Mouse (Mus musculus) hindbrain, embryonic 13.5 days (tissue): ENCODE measurements at regions not wholly inside any gene's neighbourhood (a gene's known extent, or its start where the extent isn't known, plus 50 kb on each side); places are given as distances from the start of the nearest gene placed in this dataset.
A peak's percentile ranks its signal among the peaks of the same experiment; 100 is the strongest.

Experiments
- ATAC-seq: fragments of 200-750 bp; cut with Nextera tagmentation; 2 replicates; pipeline ENCODE4 v1.8.0; 2017; ENCODE audit warnings: moderate TSS enrichment; ENCODE audit not compliant: low FRiP score
- H3K27ac ChIP-seq: fragments of 300-500 bp; sonication (generic); 2 replicates; pipeline ENCODE4 v1.5.1; 2015; ENCODE audit warnings: inconsistent platforms, mild to moderate bottlenecking, moderate library complexity
- H3K27me3 ChIP-seq: fragments of 300-500 bp; sonication (generic); 2 replicates; pipeline ENCODE4 v1.6.1; 2015; ENCODE audit warnings: mild to moderate bottlenecking, inconsistent platforms
- H3K36me3 ChIP-seq: fragments of 300-500 bp; sonication (generic); 2 replicates; pipeline ENCODE4 v1.6.1; 2015; ENCODE audit warnings: mild to moderate bottlenecking, inconsistent platforms
- H3K4me1 ChIP-seq: fragments of 300-500 bp; sonication (generic); replicated peaks from 2 replicates; pipeline ENCODE4 v1.6.1; 2015; ENCODE audit warnings: inconsistent platforms
- H3K4me2 ChIP-seq: fragments of 300-500 bp; sonication (generic); 2 replicates; pipeline ENCODE4 v1.6.1; 2015; ENCODE audit warnings: inconsistent platforms, mild to moderate bottlenecking, moderate library complexity
- H3K4me3 ChIP-seq: fragments of 300-500 bp; sonication (generic); 2 replicates; pipeline ENCODE4 v1.5.1; 2015; ENCODE audit warnings: mild to moderate bottlenecking, inconsistent platforms
- H3K9ac ChIP-seq: fragments of 300-500 bp; sonication (generic); 2 replicates; pipeline ENCODE4 v1.6.1; 2015; ENCODE audit warnings: mild to moderate bottlenecking, inconsistent platforms
- H3K9me3 ChIP-seq: fragments of 300-500 bp; sonication (generic); 2 replicates; pipeline ENCODE4 v1.6.1; 2016; ENCODE audit warnings: inconsistent platforms
- WGBS: fragments of 180-500 bp; shearing (Covaris S2); methylation state at CpG from one replicate; pipeline ENCODE4 v1.1.7; 2015; 5-methylcytosine and 5-hydroxymethylcytosine counted together

GRCm38 (mm10) chr11:85966207-85966606, 80.0 kb downstream of the Tbx4 start:
- no peak overlapping the region for H3K27ac ChIP-seq
- no peak overlapping the region for H3K4me2 ChIP-seq
- no peak for ATAC-seq
- 78% methylated on average over 5 of the region's 5 CpGs for WGBS
- no peaks in the 10 kb centered on the region for H3K36me3 ChIP-seq
- no peak overlapping the region for H3K9ac ChIP-seq
- no peak overlapping the region for H3K4me3 ChIP-seq
- H3K27me3 ChIP-seq, result no peaks in the 10 kb centered on the region
- H3K9me3 ChIP-seq, result no peaks in the 10 kb centered on the region
- H3K4me1 ChIP-seq, result no peaks in the 10 kb centered on the region

DNA sequence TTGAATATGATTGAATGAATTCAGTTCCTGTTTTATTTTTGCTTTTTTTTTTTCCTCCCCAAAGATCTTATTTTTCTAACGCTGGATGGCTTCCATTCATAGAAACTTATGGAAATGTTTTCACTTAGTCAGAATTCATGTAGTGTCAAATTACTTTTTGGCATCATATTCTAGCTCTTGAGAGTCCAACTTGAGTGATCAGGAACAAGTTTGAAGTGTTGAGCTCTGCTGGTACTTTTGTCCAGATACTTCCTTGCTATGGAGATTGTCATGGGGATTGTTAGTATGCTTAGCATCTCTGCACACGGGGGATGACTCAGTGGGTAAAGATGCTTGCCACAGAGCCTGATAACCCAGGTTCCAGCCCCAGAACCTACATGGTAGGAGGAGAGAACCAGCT, 84.1 kb downstream of the Tbx4 start:
- Histone ChIP-seq H3K9ac (no peak overlapping the region), H3K36me3 (no peaks in the 10 kb centered on the region), H3K27ac (no peak overlapping the region), H3K4me2 (no peak overlapping the region), H3K4me1 (no peaks in the 10 kb centered on the region), H3K4me3 (no peak overlapping the region), H3K27me3 (peaks cover 9% of the 10 kb centered on the region; the same call in 1 of the 2 replicates), H3K9me3 (no peaks in the 10 kb centered on the region)
- whole genome bisulfite sequencing, result 85% methylated on average over 2 of the region's 2 CpGs
- no peak for ATAC-seq

DNA sequence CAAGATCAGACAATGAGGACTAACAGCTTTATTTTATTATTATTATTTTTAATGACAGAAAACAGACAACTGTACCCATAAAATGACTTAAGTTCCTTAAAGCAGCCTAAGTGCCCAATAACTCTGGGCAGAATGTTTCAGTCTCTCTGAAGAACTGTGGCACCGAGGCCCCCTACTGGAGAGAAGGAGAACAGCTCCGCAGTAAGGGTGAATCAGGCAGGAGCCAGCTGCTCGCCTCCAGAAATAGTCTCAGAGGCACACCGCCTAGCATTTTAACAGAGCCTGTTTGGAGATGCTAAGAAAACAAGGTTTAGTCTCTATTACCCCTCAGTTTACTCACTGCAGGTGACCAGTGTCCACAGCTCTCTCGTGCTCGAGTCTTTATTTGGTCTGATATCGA, 86.2 kb downstream of the Tbx4 start:
- Histone ChIP-seq H3K4me1 (no peaks in the 10 kb centered on the region), H3K9ac (no peak overlapping the region), H3K27ac (no peak overlapping the region), H3K4me2 (no peak overlapping the region), H3K36me3 (no peaks in the 10 kb centered on the region), H3K9me3 (no peaks in the 10 kb centered on the region), H3K4me3 (no peak overlapping the region), H3K27me3 (peaks cover 9% of the 10 kb centered on the region; the same call in 1 of the 2 replicates)
- ATAC-seq, result no peak
- WGBS, result 25% methylated on average over 7 of the region's 7 CpGs

DNA sequence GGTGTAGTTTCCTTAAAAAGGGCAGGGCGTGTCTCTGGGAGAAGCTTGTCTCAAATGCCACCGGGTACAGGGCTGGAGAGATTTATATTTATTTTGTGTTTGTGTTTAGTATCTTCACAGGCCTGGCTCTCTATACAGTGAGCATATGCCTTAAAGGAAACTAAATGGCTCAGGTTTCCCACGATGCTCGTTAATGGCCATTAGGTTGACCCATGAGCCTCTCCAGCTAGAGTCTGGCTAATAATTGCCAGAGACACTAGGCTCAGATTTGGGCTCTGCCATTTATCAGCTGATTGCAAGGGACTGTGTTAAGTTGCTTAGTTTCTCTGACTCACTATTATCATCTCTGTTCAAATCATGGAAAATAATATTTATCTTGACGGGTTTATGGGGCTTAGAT, 87.5 kb downstream of the Tbx4 start:
- Histone ChIP-seq H3K27ac (no peak overlapping the region), H3K4me3 (no peak overlapping the region), H3K36me3 (no peaks in the 10 kb centered on the region), H3K4me1 (no peaks in the 10 kb centered on the region), H3K9ac (no peak overlapping the region), H3K9me3 (no peaks in the 10 kb centered on the region), H3K27me3 (peaks cover 9% of the 10 kb centered on the region; the same call in 1 of the 2 replicates), H3K4me2 (no peak overlapping the region)
- ATAC-seq, result no peak
- 68% methylated on average over 5 of the region's 5 CpGs for WGBS

DNA sequence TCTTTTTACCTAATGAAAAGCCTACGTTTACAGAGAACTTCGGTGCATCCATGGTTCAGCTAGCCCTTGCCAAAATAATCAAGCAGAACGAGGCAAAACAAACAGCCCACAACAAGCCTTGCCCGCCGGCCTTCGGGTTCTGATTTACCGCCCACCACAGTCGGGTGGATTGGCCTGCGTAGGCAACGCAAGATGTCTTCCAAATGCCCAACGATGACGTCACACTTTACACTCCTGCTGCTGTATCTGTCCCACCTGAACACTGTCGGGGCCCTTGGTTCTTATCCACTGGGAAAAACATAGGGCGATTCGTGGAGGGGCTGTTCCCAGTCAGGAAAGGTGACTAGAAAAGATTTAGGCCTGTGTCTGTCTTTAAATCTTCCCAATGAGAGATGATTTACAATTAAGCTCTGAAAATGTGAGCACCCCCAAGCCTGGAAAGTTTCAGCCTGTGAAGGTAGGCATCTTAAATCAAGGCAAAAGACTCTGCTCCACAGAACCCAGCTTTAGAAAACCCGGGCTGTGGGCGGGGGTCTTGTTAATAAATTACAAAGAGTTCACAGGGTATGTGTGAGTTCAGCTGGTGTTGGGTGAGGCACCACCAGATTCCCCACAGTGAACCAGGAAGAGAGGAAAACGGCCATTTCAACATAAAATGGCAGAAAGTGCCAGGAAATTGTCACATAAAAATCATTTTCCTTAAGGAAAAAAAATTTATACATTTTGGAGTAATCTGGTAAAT, 90.6 kb downstream of the Tbx4 start:
- Histone ChIP-seq H3K9ac (no peak overlapping the region), H3K36me3 (no peaks in the 10 kb centered on the region), H3K27ac (no peak overlapping the region), H3K4me2 (no peak overlapping the region), H3K27me3 (peaks cover 9% of the 10 kb centered on the region; the same call in 1 of the 2 replicates), H3K9me3 (no peaks in the 10 kb centered on the region), H3K4me1 (no peaks in the 10 kb centered on the region), H3K4me3 (no peak overlapping the region)
- 79% methylated on average over 18 of the region's 18 CpGs for WGBS
- no peak for ATAC-seq

- H3K9ac ChIP-seq, result no peak overlapping the region
These were observed 94.2 kb downstream of the Tbx4 start for GRCm38 (mm10) chr11:85980388-85980787.

DNA sequence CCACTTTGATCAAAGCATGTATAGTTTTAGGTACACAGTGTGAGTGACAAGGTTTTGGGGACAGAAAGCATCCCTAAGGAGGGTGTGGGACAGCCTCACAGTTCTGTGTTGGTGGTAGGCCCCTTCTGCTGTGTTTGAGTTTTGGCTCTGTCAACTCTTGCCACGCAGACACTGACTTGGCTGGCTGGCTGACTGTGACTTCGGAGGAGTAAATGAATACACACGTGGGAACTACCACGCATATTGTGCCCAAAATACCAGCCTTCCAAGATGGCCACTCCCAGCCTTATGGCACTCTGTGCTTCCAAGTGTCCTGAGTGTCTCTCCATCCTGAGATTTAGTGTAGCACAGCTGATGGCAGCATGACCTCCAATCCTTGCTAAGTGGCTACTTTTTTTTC, 95.3 kb downstream of the Tbx4 start:
- Histone ChIP-seq H3K9me3 (no peaks in the 10 kb centered on the region), H3K4me2 (no peak overlapping the region), H3K36me3 (no peaks in the 10 kb centered on the region), H3K27me3 (0 out of 2 replicates have a peak, but pooled peaks cover 3% of the 10 kb centered on the region), H3K9ac (no peak overlapping the region), H3K4me1 (no peaks in the 10 kb centered on the region), H3K4me3 (no peak overlapping the region), H3K27ac (no peak overlapping the region)
- WGBS, result 91% methylated on average over 4 of the region's 4 CpGs
- ATAC-seq, result no peak

More at GRCm38 (mm10) chr11:85980388-85980787, 94.2 kb downstream of the Tbx4 start:
- H3K36me3 ChIP-seq, result no peaks in the 10 kb centered on the region
- no peak overlapping the region for H3K4me2 ChIP-seq
- 0 out of 2 replicates have a peak, but pooled peaks cover 3% of the 10 kb centered on the region for H3K27me3 ChIP-seq
- ATAC-seq, result no peak
- WGBS, result 77% methylated on average over 11 of the region's 11 CpGs
- no peaks in the 10 kb centered on the region for H3K4me1 ChIP-seq
- no peak overlapping the region for H3K4me3 ChIP-seq
- no peaks in the 10 kb centered on the region for H3K9me3 ChIP-seq
- H3K27ac ChIP-seq, result no peak overlapping the region

DNA sequence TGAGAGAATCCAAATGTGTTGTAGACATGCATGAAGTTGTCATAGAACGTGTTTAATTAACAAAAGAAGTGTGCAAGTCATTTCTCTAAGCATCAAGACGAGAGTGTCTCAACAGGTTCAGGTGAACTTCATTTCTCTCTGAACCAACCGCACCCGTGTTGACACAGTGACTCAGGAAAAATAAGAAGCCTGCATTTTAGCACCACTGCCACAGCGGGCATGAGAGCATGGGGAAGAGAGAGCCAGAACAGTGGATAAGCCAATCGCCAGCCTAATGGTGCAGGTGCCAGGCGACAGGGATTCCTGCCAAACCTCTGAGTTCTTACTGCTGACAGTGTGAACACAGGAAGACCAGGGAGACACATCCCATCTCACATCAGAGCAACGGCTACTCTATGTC, 100.1 kb downstream of the Tbx4 start:
- peaks cover 20% of the 10 kb centered on the region for H3K27me3 ChIP-seq
- no peak for ATAC-seq
- peaks cover 10% of the 10 kb centered on the region; the same call in 1 of the 2 replicates for H3K4me1 ChIP-seq
- H3K9ac ChIP-seq, result no peak overlapping the region
- no peaks in the 10 kb centered on the region for H3K9me3 ChIP-seq
- WGBS, result 90% methylated on average over 8 of the region's 8 CpGs
- no peak overlapping the region for H3K4me2 ChIP-seq
- H3K4me3 ChIP-seq, result no peak overlapping the region
- H3K36me3 ChIP-seq, result no peaks in the 10 kb centered on the region
- no peak overlapping the region for H3K27ac ChIP-seq

GRCm38 (mm10) chr11:85987181-85987580, 101.0 kb downstream of the Tbx4 start:
- ATAC-seq, result no peak
- no peaks in the 10 kb centered on the region for H3K9me3 ChIP-seq
- peaks cover 20% of the 10 kb centered on the region for H3K27me3 ChIP-seq
- peaks cover 10% of the 10 kb centered on the region; the same call in 1 of the 2 replicates for H3K4me1 ChIP-seq
- H3K4me3 ChIP-seq, result no peak overlapping the region
- no peak overlapping the region for H3K9ac ChIP-seq
- H3K4me2 ChIP-seq, result no peak overlapping the region
- no peaks in the 10 kb centered on the region for H3K36me3 ChIP-seq
- H3K27ac ChIP-seq, result no peak overlapping the region
- 97% methylated on average over 2 of the region's 2 CpGs for WGBS

- Histone ChIP-seq H3K9me3 (no peaks in the 10 kb centered on the region), H3K27me3 (peaks cover 17% of the 10 kb centered on the region), H3K9ac (0 out of 2 replicates have a peak overlapping the region, but pooled peaks have one; percentile 9), H3K27ac (no peak overlapping the region), H3K4me3 (peak overlapping the region; percentile 11; the same call in 1 of the 2 replicates), H3K36me3 (no peaks in the 10 kb centered on the region), H3K4me2 (peak overlapping the region; percentile 47), H3K4me1 (peaks cover 11% of the 10 kb centered on the region; the same call in 1 of the 2 replicates)
- WGBS, result 9% methylated on average over 10 of the region's 10 CpGs
- ATAC-seq, result no peak
These were observed 103.3 kb downstream of the Tbx4 start for GRCm38 (mm10) chr11:85989536-85989935.

- 0 out of 2 replicates have a peak overlapping the region, but pooled peaks have one; percentile 9 for H3K9ac ChIP-seq
- H3K27me3 ChIP-seq, result peaks cover 17% of the 10 kb centered on the region
- H3K9me3 ChIP-seq, result no peaks in the 10 kb centered on the region
- no peak overlapping the region for H3K27ac ChIP-seq
- ATAC-seq, result no peak
- H3K4me2 ChIP-seq, result peak overlapping the region; percentile 47
- H3K4me1 ChIP-seq, result peaks cover 16% of the 10 kb centered on the region
- WGBS, result 16% methylated on average over 12 of the region's 12 CpGs
- H3K4me3 ChIP-seq, result peak overlapping the region; percentile 11; the same call in 1 of the 2 replicates
- H3K36me3 ChIP-seq, result no peaks in the 10 kb centered on the region
These were observed 103.8 kb downstream of the Tbx4 start for GRCm38 (mm10) chr11:85989940-85990493.

GRCm38 (mm10) chr11:85995318-85996095, 109.3 kb downstream of the Tbx4 start:
- Histone ChIP-seq H3K9ac (peak overlapping the region; percentile 49), H3K9me3 (no peaks in the 10 kb centered on the region), H3K36me3 (no peaks in the 10 kb centered on the region), H3K27me3 (peaks cover 4% of the 10 kb centered on the region; the same call in 1 of the 2 replicates), H3K4me3 (peak overlapping the region; percentile 15), H3K4me2 (peak overlapping the region; percentile 50), H3K27ac (no peak overlapping the region), H3K4me1 (peaks cover 15% of the 10 kb centered on the region)
- ATAC-seq, result no peak
- 39% methylated on average over 29 of the region's 29 CpGs for WGBS
